Mouse (Mus musculus): Measurements from ENCODE around the gene Phf14.

GRCm38 (mm10) chr6:11933403-11933802, 25.8 kb downstream of the Phf14 start:
- no peak for TF ChIP-seq CTCF (IDR thresholded peaks at IDR 0.05; ENCODE audit: low read depth)
- no peak for TF ChIP-seq EP300 (IDR thresholded peaks at IDR 0.05; ENCODE audit: low read depth)

All from heart, postnatal 0 days (tissue).